Mouse (Mus musculus) heart, postnatal 36 days (tissue): ENCODE results near the gene Srrt. TPM values are rescaled to one million over a fixed set of nuclear protein-coding genes. Genes with fewer than 3 reads are reported as not detected.
A peak's percentile ranks its signal among the peaks of the same experiment; 100 is the strongest.

Experiments
- DNase-seq, 2 experiments: peaks; one replicate each; pipeline ENCODE4 v3.0.0; 2021 to 2022
- intact Hi-C: fragments of 180-260 bp; cut with DNase I; formaldehyde crosslinking; loops from one replicate; pipeline ENCODE4 v1.15.1; 2025
- total RNA-seq, 2 experiments: library from RNA; stranded (reverse); gene quantifications; 2 replicates each; pipeline ENCODE4 v1.2.3; 2021

The Srrt gene
- total RNA-seq, 2 experiments from 2014 or later = 58.3 to 62.6 TPM

GRCm38 (mm10) chr5:137338663-137339289 lies 31.3 kb upstream of the Srrt start:
- peak in 1 of 2 experiments; percentile 55 for DNase-seq
- intact Hi-C loops = loop anchor here (1.0 to 5.0 kb wide), 2 partner anchors 11 to 439 kb away; partner anchors contain the start of gene Ppp1r35

- peak; percentile 85 to 88 for DNase-seq
- intact Hi-C loops = loop anchor here (5.0 kb wide), 1 partner anchor 439 kb away; the partner anchor contains the start of gene Ppp1r35
These were observed 30.8 kb upstream of the Srrt start for GRCm38 (mm10) chr5:137338256-137338655.

- intact Hi-C loops = loop anchor here (5.0 kb wide), 1 partner anchor 440 kb away; the partner anchor contains the start of gene Ppp1r35
- DNase-seq = no peak
These were observed 29.7 kb upstream of the Srrt start for GRCm38 (mm10) chr5:137337190-137337589.

- intact Hi-C loops = loop anchor here (5.0 kb wide), 1 partner anchor 442 kb away; the partner anchor contains the start of gene Ppp1r35
- DNase-seq = no peak
These were observed 27.6 kb upstream of the Srrt start for GRCm38 (mm10) chr5:137335066-137335465.

- intact Hi-C loops = loop anchor here (1.0 kb wide), 2 partner anchors 24 to 44 kb away; no protein-coding TSS in a partner anchor
- no peak for DNase-seq
These were observed 26.8 kb upstream of the Srrt start for GRCm38 (mm10) chr5:137334317-137334716.

GRCm38 (mm10) chr5:137333512-137334174 lies 26.2 kb upstream of the Srrt start, which contains the start of gene Slc12a9:
Gene Slc12a9 (minus strand): TSS chr5:137333597.
- peak; percentile 91 to 95 for DNase-seq
- intact Hi-C loops = loop anchor here (1.0 to 2.0 kb wide), 4 partner anchors 21 to 45 kb away; partner anchors contain the start of gene Srrt

GRCm38 (mm10) chr5:137332857-137333511 lies 25.5 kb upstream of the Srrt start:
- intact Hi-C loops = loop anchor here (1.0 to 2.0 kb wide), 2 partner anchors 20 to 26 kb away; partner anchors contain the start of gene Srrt
- DNase-seq = no peak

- intact Hi-C loops = no loop called here
- no peak for DNase-seq
These were observed 23.4 kb upstream of the Srrt start for GRCm38 (mm10) chr5:137330910-137331309.

GRCm38 (mm10) chr5:137320996-137321395 lies 13.5 kb upstream of the Srrt start:
- DNase-seq = no peak
- intact Hi-C loops = no loop called here

- intact Hi-C loops = no loop called here
- DNase-seq = no peak
These were observed 11.1 kb upstream of the Srrt start for GRCm38 (mm10) chr5:137318570-137318969.

GRCm38 (mm10) chr5:137317361-137317760 lies 9.9 kb upstream of the Srrt start:
- intact Hi-C loops = no loop called here
- DNase-seq = no peak

GRCm38 (mm10) chr5:137315084-137315903 lies 7.8 kb upstream of the Srrt start:
- intact Hi-C loops = loop anchor here (2.0 kb wide), 1 partner anchor 24 kb away; no protein-coding TSS in a partner anchor
- DNase-seq = no peak

GRCm38 (mm10) chr5:137314193-137315083 lies 7.0 kb upstream of the Srrt start, which contains the start of gene Trip6:
Gene Trip6 (minus strand): TSS chr5:137314404.
- intact Hi-C loops = loop anchor here (2.0 kb wide), 1 partner anchor 24 kb away; no protein-coding TSS in a partner anchor
- DNase-seq = peak; percentile 89 to 90

- intact Hi-C loops = loop anchor here (2.0 kb wide), 2 partner anchors 19 to 23 kb away; partner anchors contain the start of gene Slc12a9
- no peak for DNase-seq
These were observed 6.2 kb upstream of the Srrt start for GRCm38 (mm10) chr5:137313466-137314192.

GRCm38 (mm10) chr5:137308356-137308755 lies 882 bp upstream of the Srrt start:
- no peak for DNase-seq
- intact Hi-C loops = no loop called here

- intact Hi-C loops = loop anchor here (1.0 kb wide), 1 partner anchor 27 kb away; the partner anchor contains the start of gene Slc12a9
- DNase-seq = no peak
These were observed 952 bp downstream of the Srrt start for GRCm38 (mm10) chr5:137306439-137307005.

GRCm38 (mm10) chr5:137305822-137306221 lies 1.7 kb downstream of the Srrt start:
- intact Hi-C loops = no loop called here
- DNase-seq = no peak

- DNase-seq = no peak
- intact Hi-C loops = no loop called here
These were observed 2.7 kb downstream of the Srrt start for GRCm38 (mm10) chr5:137304816-137305215.
